Mouse (Mus musculus): ENCODE results near the gene Dbx2. TPM values are rescaled to one million over a fixed set of nuclear protein-coding genes. Genes with fewer than 3 reads are reported as not detected.
A peak's percentile ranks its signal among the peaks of the same experiment; 100 is the strongest.

The Dbx2 gene
- total RNA-seq, 1 experiment: 1.1 TPM

DNA sequence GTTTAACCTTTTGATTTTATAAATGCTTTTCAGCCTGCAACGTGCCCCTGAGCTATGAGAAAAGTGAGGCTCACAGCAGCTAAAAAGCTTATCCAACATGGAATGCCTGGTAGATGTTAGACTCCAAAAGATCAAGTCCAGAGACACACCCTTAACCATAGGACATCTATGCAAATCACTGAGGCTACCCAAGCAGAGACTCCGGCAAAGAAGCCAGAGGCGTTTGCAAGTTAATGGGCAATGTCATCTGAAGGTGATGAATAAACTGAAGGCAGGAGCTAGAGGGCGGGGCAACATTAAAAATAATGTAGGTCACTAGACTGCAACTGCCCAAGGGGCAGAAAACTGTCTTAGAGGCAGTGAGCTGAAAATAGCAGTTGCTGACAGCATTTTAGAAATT lies 70.9 kb downstream of the Dbx2 start:
- no peak for DNase-seq (ENCODE audit: low read depth, low spot score)
- H3K27ac ChIP-seq (ENCODE audit: insufficient read depth, low read depth, low read length, poor library complexity, severe bottlenecking): no peak overlapping the region
- no peak for TF ChIP-seq MAFK (IDR thresholded peaks at IDR 0.05; ENCODE audit: insufficient read depth, low read depth, low read length)
- no peak for TF ChIP-seq ZNF384 (IDR thresholded peaks at IDR 0.05; ENCODE audit: low read depth, low read length)
- no peak for TF ChIP-seq CHD2 (IDR thresholded peaks at IDR 0.05; ENCODE audit: low read depth, low read length)
- no peak for TF ChIP-seq ZC3H11A (IDR thresholded peaks at IDR 0.05; ENCODE audit: borderline replicate concordance, low read depth, low read length)
- peaks cover 3 to 8% of the 10 kb centered on the region in 2 experiments; a peak in 2 of 4 replicates for H3K4me1 ChIP-seq (ENCODE audit: control insufficient read depth in 2 of 2, insufficient read depth in 2 of 2, low read length in 2 of 2, poor library complexity in 1 of 2)
- no peaks in the 10 kb centered on the region for H3K36me3 ChIP-seq (ENCODE audit: control insufficient read depth, insufficient read depth, low read length, poor library complexity, severe bottlenecking)
- H3K4me3 ChIP-seq (ENCODE audit: insufficient read depth in 1 of 2, low read depth in 1 of 2, low read length in 2 of 2, poor library complexity in 1 of 2, severe bottlenecking in 1 of 2): no peak overlapping the region
- no peaks in the 10 kb centered on the region for H3K9me3 ChIP-seq (ENCODE audit: control insufficient read depth, insufficient read depth, low read depth, low read length)
- in situ Hi-C loops (cut with MboI; ENCODE audit: low sequenced_read_pairs in 2 of 2, unreplicated experiment in 2 of 2): no loop called here
- no peak overlapping the region for H3K9ac ChIP-seq (ENCODE audit: insufficient read depth, low read depth, low read length, poor library complexity, severe bottlenecking)

GRCm38 (mm10) chr15:95574661-95575060 lies 81.1 kb downstream of the Dbx2 start:
- TF ChIP-seq HCFC1 (IDR thresholded peaks at IDR 0.05; ENCODE audit: borderline replicate concordance, insufficient read depth, low read length) (no peak), ZC3H11A (IDR thresholded peaks at IDR 0.05; ENCODE audit: borderline replicate concordance, low read depth, low read length) (peak; percentile 79; the same call in 1 of the 2 replicates)
- no peak overlapping the region for H3K4me3 ChIP-seq (ENCODE audit: insufficient read depth in 1 of 2, low read depth in 1 of 2, low read length in 2 of 2, poor library complexity in 1 of 2, severe bottlenecking in 1 of 2)
- H3K4me1 ChIP-seq (ENCODE audit: control insufficient read depth in 2 of 2, insufficient read depth in 2 of 2, low read length in 2 of 2, poor library complexity in 1 of 2): no peaks in the 10 kb centered on the region
- H3K9me3 ChIP-seq (ENCODE audit: control insufficient read depth, insufficient read depth, low read depth, low read length): no peaks in the 10 kb centered on the region
- no peak overlapping the region for H3K9ac ChIP-seq (ENCODE audit: insufficient read depth, low read depth, low read length, poor library complexity, severe bottlenecking)
- H3K36me3 ChIP-seq (ENCODE audit: control insufficient read depth, insufficient read depth, low read length, poor library complexity, severe bottlenecking): no peaks in the 10 kb centered on the region
- no peak overlapping the region for H3K27ac ChIP-seq (ENCODE audit: insufficient read depth, low read depth, low read length, poor library complexity, severe bottlenecking)
- in situ Hi-C loops (cut with MboI; ENCODE audit: low sequenced_read_pairs in 2 of 2, unreplicated experiment in 2 of 2): no loop called here
- peak; percentile 50 for DNase-seq (ENCODE audit: low read depth, low spot score)

Other genes with a start within 250 kb of the Dbx2 start
- 1.6 and 3.4 TPM in 2 replicates for gene Nell2, start 127.4 kb downstream of the Dbx2 start, total RNA-seq (2012; rRNA removed)
- 48.6 and 51.0 TPM in 2 replicates for gene Ano6, start 134.9 kb upstream of the Dbx2 start, total RNA-seq (2012; rRNA removed)